Mouse (Mus musculus) liver, embryonic 12.5 days (tissue): ENCODE data around the gene Sphk1. TPM values are rescaled to one million over a fixed set of nuclear protein-coding genes. Genes with fewer than 3 reads are reported as not detected.
A peak's percentile ranks its signal among the peaks of the same experiment; 100 is the strongest.

Source experiments
- ATAC-seq: fragments of 200-750 bp; cut with Nextera tagmentation; 2 replicates; pipeline ENCODE4 v1.8.0; 2017; ENCODE audit warnings: moderate number of reproducible peaks, mild to moderate bottlenecking, moderate library complexity
- H3K27ac ChIP-seq: fragments of 300-500 bp; sonication (generic); 2 replicates; pipeline ENCODE4 v1.5.1; 2016; ENCODE audit warnings: mild to moderate bottlenecking
- H3K27me3 ChIP-seq: fragments of 300-500 bp; sonication (generic); replicated peaks from 2 replicates; pipeline ENCODE4 v1.6.1; 2016; ENCODE audit warnings: mild to moderate bottlenecking, moderate library complexity
- H3K36me3 ChIP-seq: fragments of 300-500 bp; sonication (generic); 2 replicates; pipeline ENCODE4 v1.6.1; 2016; ENCODE audit warnings: mild to moderate bottlenecking, moderate library complexity
- H3K4me1 ChIP-seq: fragments of 300-500 bp; sonication (generic); 2 replicates; pipeline ENCODE4 v1.6.1; 2016
- H3K4me2 ChIP-seq: fragments of 300-500 bp; sonication (generic); 2 replicates; pipeline ENCODE4 v1.6.1; 2016; ENCODE audit warnings: mild to moderate bottlenecking, moderate library complexity
- H3K4me3 ChIP-seq: fragments of 300-500 bp; sonication (generic); 2 replicates; pipeline ENCODE4 v1.5.1; 2016; ENCODE audit warnings: mild to moderate bottlenecking, moderate library complexity
- H3K9ac ChIP-seq: fragments of 300-500 bp; sonication (generic); 2 replicates; pipeline ENCODE4 v1.6.1; 2016; ENCODE audit warnings: mild to moderate bottlenecking, moderate library complexity
- H3K9me3 ChIP-seq: fragments of 300-500 bp; sonication (generic); replicated peaks from 2 replicates; pipeline ENCODE4 v1.6.1; 2016; ENCODE audit warnings: mild to moderate bottlenecking, moderate library complexity
- WGBS: fragments of 180-500 bp; shearing (Covaris S2); methylation state at CpG from one replicate; pipeline ENCODE4 v1.1.7; 2016; ENCODE audit not compliant: insufficient replicate concordance; 5-methylcytosine and 5-hydroxymethylcytosine counted together
- polyA plus RNA-seq: library from polyadenylated mRNA; unstranded; fragments of >200 nt; fragmentation: Nextera tagmentation; extraction: Ambion mirVana; gene quantifications from 2 replicates; pipeline ENCODE4 v1.2.1, GENCODE M21; 2016

Gene Sphk1
- polyA plus RNA-seq, 1 experiment from 2014 or later, result 26.9 TPM

- H3K27ac ChIP-seq, result peak overlapping the region; percentile 93
- H3K4me1 ChIP-seq, result peaks cover 76% of the 10 kb centered on the region
- H3K27me3 ChIP-seq, result peaks cover 62% of the 10 kb centered on the region
These were observed 1.6 kb downstream of the Sphk1 start for GRCm38 (mm10) chr11:116532262-116532809.

DNA sequence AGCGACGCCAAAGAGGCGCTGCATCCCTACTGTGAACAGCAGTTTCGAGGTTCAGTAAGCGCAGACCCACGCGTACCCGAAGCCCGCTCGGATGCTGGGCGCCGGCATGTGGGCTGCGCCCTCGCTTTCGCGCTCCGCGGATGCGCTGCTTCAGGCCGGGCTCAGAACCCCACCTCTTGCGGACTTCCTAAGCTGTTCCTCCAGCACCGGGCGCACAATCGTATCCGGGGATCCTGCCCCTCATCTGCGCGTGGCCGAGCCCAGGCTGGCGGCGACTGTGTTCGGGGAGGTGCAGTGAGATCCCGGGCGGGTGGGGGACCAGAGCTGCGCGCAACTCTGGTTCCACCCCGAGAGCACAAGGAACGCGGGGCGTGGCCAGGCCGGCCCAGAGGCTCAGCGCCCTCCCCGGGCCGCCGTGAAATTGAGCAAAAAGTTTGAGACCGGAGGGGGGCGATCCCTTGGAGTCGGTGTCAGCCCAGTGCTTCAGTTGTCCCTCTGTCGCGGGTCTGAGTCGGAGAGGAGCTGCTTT is 2.1 kb downstream of the Sphk1 start:
- H3K4me1 ChIP-seq, result peaks cover 81% of the 10 kb centered on the region

More at GRCm38 (mm10) chr11:116532262-116532809, 1.6 kb downstream of the Sphk1 start:
- peak overlapping the region; percentile 99 for H3K4me2 ChIP-seq
- H3K4me3 ChIP-seq, result peak overlapping the region; percentile 69
- H3K9ac ChIP-seq, result peak overlapping the region; percentile 84
- H3K9me3 ChIP-seq, result no peaks in the 10 kb centered on the region
- WGBS, result under 1% methylated on average over 30 of the region's 30 CpGs
- ATAC-seq, result no peak
- H3K36me3 ChIP-seq, result peaks cover 26% of the 10 kb centered on the region

DNA sequence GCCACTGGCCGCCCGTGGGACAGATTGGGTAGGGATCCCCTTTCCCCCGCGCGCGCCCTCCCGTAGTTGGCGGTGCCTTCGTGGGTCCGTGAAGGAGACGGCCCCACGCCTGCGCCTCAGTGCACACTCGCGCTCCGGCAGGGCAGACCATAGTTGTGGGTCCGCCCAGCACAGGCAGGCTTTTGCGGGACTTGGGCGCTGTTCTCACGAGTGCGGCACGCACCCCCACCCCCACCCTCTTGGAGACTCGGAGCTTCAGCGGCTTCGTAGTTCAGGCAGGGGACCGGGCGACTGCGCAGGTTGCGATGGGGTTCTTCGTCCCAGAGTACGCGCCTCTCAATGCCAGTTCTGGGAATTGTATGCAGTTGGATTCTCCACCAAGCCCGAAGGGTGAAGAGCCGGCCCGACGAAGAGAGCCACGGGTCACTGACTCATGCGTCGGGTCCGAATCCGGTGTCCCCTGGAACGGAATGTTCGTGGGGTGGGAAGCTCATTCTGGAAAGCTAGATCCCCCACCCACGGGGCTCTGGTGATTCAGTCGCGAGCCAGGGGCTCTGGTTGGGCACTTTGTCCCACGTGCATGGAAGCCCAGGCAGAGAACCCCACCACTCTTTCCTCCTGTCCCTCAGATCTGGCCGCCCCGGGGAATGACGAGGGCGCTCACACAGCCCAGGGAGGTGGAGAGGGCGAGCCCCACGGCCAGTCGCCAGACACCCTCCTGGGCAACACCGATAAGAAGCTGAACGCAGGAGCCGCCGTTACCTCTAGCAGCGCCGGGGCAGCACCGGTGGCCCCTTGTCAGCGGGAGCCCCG is 2.8 kb downstream of the Sphk1 start:
- H3K9me3 ChIP-seq, result no peaks in the 10 kb centered on the region
- under 1% methylated on average over 63 of the region's 63 CpGs for WGBS
- H3K4me2 ChIP-seq, result peak overlapping the region; percentile 99
- H3K4me1 ChIP-seq, result peaks cover 88% of the 10 kb centered on the region
- H3K4me3 ChIP-seq, result peak overlapping the region; percentile 69
- H3K27me3 ChIP-seq, result peaks cover 53% of the 10 kb centered on the region
- ATAC-seq, result peak; percentile 87
- H3K9ac ChIP-seq, result peak overlapping the region; percentile 84
- peaks cover 37% of the 10 kb centered on the region for H3K36me3 ChIP-seq
- peak overlapping the region; percentile 93 for H3K27ac ChIP-seq

More for the DNA sequence above, 2.1 kb downstream of the Sphk1 start:
- Histone ChIP-seq H3K27ac (peak overlapping the region; percentile 93), H3K4me3 (peak overlapping the region; percentile 69), H3K27me3 (peaks cover 56% of the 10 kb centered on the region), H3K36me3 (peaks cover 30% of the 10 kb centered on the region), H3K4me2 (peak overlapping the region; percentile 99), H3K9me3 (no peaks in the 10 kb centered on the region), H3K9ac (peak overlapping the region; percentile 84)
- ATAC-seq, result peak; percentile 62
- under 1% methylated on average over 50 of the region's 50 CpGs for WGBS

- peak; percentile 81 for ATAC-seq
- 12% methylated on average over 20 of the region's 20 CpGs for WGBS
These were observed 3.6 kb downstream of the Sphk1 start for GRCm38 (mm10) chr11:116534154-116534865.

GRCm38 (mm10) chr11:116536685-116537084 is 6.0 kb downstream of the Sphk1 start:
- Histone ChIP-seq H3K9me3 (no peaks in the 10 kb centered on the region), H3K9ac (peak overlapping the region; percentile 64), H3K27me3 (peaks cover 24% of the 10 kb centered on the region), H3K4me2 (peak overlapping the region; percentile 99), H3K27ac (peak overlapping the region; percentile 93), H3K36me3 (peaks cover 68% of the 10 kb centered on the region), H3K4me3 (peak overlapping the region; percentile 25; the same call in 1 of the 2 replicates), H3K4me1 (peaks cover 82% of the 10 kb centered on the region)
- WGBS, result 27% methylated on average over 7 of the region's 7 CpGs
- peak; percentile 48 for ATAC-seq

More at GRCm38 (mm10) chr11:116534154-116534865, 3.6 kb downstream of the Sphk1 start:
- Histone ChIP-seq H3K27ac (peak overlapping the region; percentile 93), H3K4me1 (peaks cover 96% of the 10 kb centered on the region), H3K9me3 (no peaks in the 10 kb centered on the region), H3K9ac (peak overlapping the region; percentile 84), H3K27me3 (peaks cover 46% of the 10 kb centered on the region), H3K4me3 (peak overlapping the region; percentile 69), H3K4me2 (peak overlapping the region; percentile 99), H3K36me3 (peaks cover 45% of the 10 kb centered on the region)

GRCm38 (mm10) chr11:116537388-116537787 is 6.7 kb downstream of the Sphk1 start:
- Histone ChIP-seq H3K4me3 (peak overlapping the region; percentile 25; the same call in 1 of the 2 replicates), H3K36me3 (peaks cover 75% of the 10 kb centered on the region), H3K9me3 (no peaks in the 10 kb centered on the region), H3K27me3 (peaks cover 16% of the 10 kb centered on the region), H3K9ac (peak overlapping the region; percentile 64), H3K4me2 (peak overlapping the region; percentile 99), H3K4me1 (peaks cover 74% of the 10 kb centered on the region), H3K27ac (peak overlapping the region; percentile 93)
- WGBS, result 53% methylated on average over 5 of the region's 5 CpGs
- ATAC-seq, result no peak

DNA sequence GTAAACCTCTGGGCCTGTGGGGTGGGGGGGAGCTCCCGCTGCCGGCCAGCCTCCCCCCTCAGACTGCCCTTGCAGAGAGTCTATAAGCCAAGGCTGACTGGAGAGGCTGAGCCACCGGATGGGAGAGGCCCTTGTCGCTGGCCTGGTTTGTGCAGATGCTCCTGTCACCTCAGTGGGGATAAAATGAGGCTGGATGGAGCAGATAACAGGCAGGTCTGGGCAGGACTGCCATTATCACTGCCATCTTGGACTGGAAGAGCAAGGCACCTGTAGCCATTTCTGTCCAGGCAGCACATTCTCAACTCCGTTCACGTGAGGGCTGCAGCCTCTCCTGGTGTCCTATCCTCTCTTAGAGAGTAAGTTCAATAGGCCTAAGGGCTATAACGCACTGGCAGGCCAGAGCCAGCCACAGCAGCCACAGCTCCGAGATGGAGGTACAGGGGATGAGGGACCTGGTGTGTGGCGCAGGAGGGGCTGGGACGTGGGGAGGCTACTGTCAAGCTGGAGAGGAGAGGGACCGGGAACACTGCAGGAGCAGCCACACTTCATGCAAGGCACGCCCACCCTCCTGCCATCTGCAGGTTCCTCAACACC is 7.5 kb downstream of the Sphk1 start:
- Histone ChIP-seq H3K4me3 (no peak overlapping the region), H3K27ac (peak overlapping the region; percentile 93), H3K27me3 (peaks cover 8% of the 10 kb centered on the region), H3K4me1 (peaks cover 66% of the 10 kb centered on the region), H3K4me2 (peak overlapping the region; percentile 99), H3K36me3 (peaks cover 84% of the 10 kb centered on the region), H3K9ac (0 out of 2 replicates have a peak overlapping the region, but pooled peaks have one; percentile 19), H3K9me3 (no peaks in the 10 kb centered on the region)
- 51% methylated on average over 12 of the region's 12 CpGs for WGBS
- peak; percentile 11; the same call in 1 of the 2 replicates for ATAC-seq

- Histone ChIP-seq H3K9ac (no peak overlapping the region), H3K9me3 (no peaks in the 10 kb centered on the region), H3K27me3 (no peaks in the 10 kb centered on the region), H3K27ac (no peak overlapping the region), H3K4me3 (no peak overlapping the region), H3K4me1 (peaks cover 37% of the 10 kb centered on the region), H3K36me3 (peaks cover 98% of the 10 kb centered on the region), H3K4me2 (no peak overlapping the region)
- WGBS, result 95% methylated on average over 11 of the region's 11 CpGs
- ATAC-seq, result no peak
These were observed 10.5 kb downstream of the Sphk1 start for GRCm38 (mm10) chr11:116541183-116541582.

DNA sequence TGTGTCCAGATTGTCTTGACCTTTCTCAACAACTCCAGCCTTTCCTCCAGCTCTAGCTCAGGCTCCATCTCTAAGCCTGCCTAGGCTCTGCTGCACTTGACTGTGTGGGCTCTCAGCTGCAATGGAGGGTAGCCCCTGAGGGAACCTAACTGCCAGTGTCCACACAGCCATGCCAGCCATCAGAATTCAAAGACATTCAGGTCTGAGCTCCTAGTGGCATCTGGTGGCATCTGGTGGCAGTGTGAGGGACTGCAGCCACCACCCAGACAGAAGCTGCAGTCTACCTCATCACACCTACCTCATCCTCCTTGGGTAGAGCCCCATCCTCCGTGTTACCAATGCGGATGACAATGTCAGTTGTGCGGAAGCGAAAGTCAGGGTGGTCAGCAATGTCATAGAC is 12.4 kb downstream of the Sphk1 start:
- Histone ChIP-seq H3K27me3 (no peaks in the 10 kb centered on the region), H3K4me2 (no peak overlapping the region), H3K27ac (0 out of 2 replicates have a peak overlapping the region, but pooled peaks have one; percentile 7), H3K4me1 (peaks cover 30% of the 10 kb centered on the region), H3K9me3 (no peaks in the 10 kb centered on the region), H3K4me3 (no peak overlapping the region), H3K36me3 (peaks cover 100% of the 10 kb centered on the region), H3K9ac (no peak overlapping the region)
- 83% methylated on average over 4 of the region's 4 CpGs for WGBS
- ATAC-seq, result no peak

- Histone ChIP-seq H3K4me3 (no peak overlapping the region), H3K9ac (no peak overlapping the region), H3K27ac (0 out of 2 replicates have a peak overlapping the region, but pooled peaks have one; percentile 21), H3K4me2 (no peak overlapping the region), H3K36me3 (peaks cover 65% of the 10 kb centered on the region), H3K4me1 (peaks cover 56% of the 10 kb centered on the region), H3K9me3 (no peaks in the 10 kb centered on the region), H3K27me3 (no peaks in the 10 kb centered on the region)
- WGBS, result 88% methylated on average over 17 of the region's 17 CpGs
- no peak for ATAC-seq
These were observed 16.8 kb downstream of the Sphk1 start for GRCm38 (mm10) chr11:116547296-116548060.
